Mouse (Mus musculus): ENCODE data around the gene Ankrd11.
A peak's percentile ranks its signal among the peaks of the same experiment; 100 is the strongest.

Gene Ankrd11

DNA sequence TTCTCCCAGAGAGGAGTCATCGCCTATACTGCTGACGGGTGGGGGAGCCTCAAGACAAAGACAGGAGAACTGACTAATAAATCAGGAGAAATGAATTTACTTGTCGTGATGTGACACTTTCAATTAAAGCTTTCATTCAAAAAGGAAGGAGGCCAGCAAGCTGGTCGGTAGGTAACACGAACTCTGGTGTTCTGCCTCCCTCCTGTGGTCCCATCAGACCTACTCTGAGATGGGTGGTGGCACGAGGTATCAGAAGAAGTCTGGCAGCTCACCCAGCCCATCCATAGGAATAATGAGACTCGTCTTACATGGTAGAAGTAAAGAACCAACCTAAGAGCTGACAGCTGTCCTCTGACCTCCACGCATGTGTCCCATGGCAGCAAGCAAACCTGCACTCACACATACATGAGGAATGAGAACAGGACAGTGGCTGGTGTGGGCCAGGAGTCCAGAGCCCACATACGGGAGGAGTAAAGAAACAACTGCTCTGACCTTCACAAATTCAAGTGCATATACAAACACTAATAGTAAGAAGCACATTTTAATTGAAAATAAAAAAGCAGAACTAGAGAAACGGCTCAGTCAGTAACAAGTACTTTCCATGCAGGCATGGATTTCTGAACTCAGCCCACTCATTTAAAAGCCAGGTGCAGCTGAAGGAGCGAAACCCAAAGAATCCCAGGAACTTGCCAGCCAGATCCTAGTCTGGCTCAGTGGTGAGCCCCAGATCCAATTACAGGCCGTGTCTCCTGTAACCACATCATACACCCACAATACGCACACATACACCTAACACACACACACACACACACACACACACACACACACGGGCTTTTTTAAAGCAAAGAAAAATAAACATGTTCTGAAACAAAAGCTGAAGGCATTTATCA lies 37.8 kb downstream of the Ankrd11 start:
- DNase-seq (ENCODE audit: low spot score) = no peak

DNA sequence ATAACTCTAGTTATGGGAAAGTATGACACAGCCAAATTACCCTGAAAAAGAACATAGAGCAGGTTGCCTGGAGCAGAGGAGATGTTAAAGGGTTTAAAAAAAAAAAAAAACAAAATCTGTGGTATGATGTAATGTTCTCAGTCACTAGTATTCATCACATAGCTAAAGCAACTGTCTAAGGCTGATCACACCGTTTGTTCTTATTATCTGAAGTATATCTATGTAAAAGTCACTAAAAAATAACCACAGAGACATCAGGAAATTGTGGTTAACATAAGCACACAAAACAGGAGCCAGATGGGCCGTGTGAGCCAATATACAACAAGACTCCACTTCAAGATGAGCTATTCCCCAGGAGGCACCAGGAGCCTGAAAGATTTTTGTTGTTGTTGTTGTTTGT lies 41.8 kb downstream of the Ankrd11 start:
- no peak for DNase-seq (ENCODE audit: low spot score)

- DNase-seq (ENCODE audit: low spot score) = no peak
Measured at GRCm38 (mm10) chr8:122997963-122998362, 44.1 kb downstream of the Ankrd11 start.

- DNase-seq (ENCODE audit: low spot score) = no peak
Measured at GRCm38 (mm10) chr8:122993740-122994139, 48.3 kb downstream of the Ankrd11 start.

GRCm38 (mm10) chr8:122993031-122993430 lies 49.0 kb downstream of the Ankrd11 start:
- DNase-seq (ENCODE audit: low spot score) = no peak

- DNase-seq (ENCODE audit: low spot score) = peak; percentile 13
Measured at GRCm38 (mm10) chr8:122992296-122992695, 49.8 kb downstream of the Ankrd11 start.

DNA sequence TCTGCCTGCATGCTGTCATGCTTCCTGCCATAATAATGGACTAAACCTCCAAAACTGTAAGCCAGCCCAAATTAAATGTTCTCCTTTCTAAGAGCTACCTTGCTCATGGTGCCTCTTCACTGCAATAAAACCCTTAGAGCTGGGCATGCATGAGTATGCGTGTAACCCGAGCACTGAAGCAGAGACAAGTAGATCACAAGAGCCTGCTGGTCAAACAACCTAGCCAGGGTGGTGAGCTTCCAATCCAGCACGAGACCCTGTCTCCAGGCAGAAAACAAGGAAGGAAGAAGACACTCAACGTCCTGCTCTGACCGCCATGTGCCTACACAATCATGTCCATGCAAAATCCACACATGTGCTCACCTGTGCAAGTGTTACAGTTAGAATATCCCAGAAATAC lies 50.7 kb downstream of the Ankrd11 start:
- no peak for DNase-seq (ENCODE audit: low spot score)

DNA sequence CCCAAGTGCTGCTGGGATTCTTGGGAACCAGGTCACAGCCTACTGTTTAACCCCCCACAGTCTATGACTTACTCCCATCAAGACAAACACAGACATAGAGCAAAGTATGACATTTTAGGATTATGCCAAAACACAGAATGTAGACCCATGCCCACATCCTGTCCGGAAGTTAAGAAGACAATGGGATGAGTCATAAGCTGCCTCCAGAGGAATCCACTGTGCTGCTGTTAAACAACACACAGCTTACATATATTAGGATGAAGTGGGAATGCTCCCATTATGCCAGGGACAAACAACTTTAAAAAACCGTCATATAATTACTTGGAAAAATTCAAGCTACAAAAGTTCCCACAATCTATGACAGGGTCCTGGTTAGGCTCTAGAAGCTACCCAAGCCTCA lies 52.1 kb downstream of the Ankrd11 start:
- no peak for DNase-seq (ENCODE audit: low spot score)

- DNase-seq (ENCODE audit: low spot score) = no peak
Measured at GRCm38 (mm10) chr8:122988955-122989354, 53.1 kb downstream of the Ankrd11 start.

DNA sequence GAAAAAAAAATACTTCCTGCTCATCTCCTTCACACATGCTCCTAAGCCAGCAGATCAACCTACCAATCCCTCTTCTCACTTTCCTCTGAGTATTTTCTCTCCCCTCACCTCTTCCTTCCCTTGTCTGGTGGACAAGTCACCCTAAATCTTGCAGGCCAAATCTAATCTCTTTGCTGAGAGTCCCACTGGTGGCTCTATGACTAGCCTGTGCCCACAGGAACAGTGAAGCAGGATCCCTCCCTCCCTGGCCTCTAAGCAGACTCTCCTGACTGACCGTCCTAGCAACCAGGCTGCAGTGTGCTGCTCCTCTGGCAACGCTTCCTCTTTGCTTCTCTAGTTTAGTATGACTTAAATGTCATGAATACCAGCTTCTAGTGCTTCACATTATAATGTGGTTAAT lies 54.8 kb downstream of the Ankrd11 start:
- no peak for DNase-seq (ENCODE audit: low spot score)

- no peak for DNase-seq (ENCODE audit: low spot score)
Measured at GRCm38 (mm10) chr8:122986501-122987184, 55.4 kb downstream of the Ankrd11 start.

DNA sequence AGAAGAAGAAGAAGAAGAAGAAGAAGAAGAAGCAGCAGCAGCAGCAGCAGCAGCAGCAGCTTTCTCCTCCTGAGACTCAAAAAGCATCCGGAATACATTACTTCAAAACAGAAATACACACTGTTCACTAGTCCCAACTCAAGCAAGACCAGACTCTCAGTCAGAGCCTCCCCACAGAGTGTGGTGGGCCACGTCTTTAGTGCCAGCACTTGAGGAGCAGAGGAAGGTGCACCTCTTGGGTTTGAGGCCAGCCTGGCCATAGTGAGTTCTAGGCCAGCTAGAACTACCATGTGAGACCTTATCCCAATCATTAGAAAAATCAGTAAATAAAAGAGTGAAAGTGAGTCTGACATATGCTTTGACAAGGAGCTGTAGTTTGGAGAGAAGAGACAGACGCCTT lies 57.9 kb downstream of the Ankrd11 start:
- DNase-seq (ENCODE audit: low spot score) = no peak

GRCm38 (mm10) chr8:122983178-122983942 lies 58.7 kb downstream of the Ankrd11 start:
- no peak for DNase-seq (ENCODE audit: low spot score)

GRCm38 (mm10) chr8:122981646-122982045 lies 60.4 kb downstream of the Ankrd11 start:
- DNase-seq (ENCODE audit: low spot score) = no peak

- DNase-seq (ENCODE audit: low spot score) = no peak
Measured at GRCm38 (mm10) chr8:122979865-122980509, 62.1 kb downstream of the Ankrd11 start.

DNA sequence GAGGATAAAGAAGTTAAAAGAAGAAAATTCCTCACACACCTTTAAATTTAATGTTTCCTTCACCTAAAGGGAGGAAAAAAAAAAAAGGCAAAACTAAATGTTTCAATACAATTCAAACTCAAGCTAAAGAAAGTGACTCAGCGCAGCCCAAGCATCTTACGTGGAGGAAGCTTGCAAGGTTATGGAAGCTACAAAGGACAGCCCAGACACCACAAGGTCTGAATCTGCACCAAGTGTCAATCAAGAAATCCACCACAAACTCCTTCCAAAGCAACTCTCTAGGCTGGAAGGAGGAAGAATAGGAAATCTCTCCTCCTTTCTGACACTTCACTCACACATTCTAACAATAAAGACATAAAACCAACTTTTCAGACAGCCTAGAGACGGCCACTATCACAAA lies 62.7 kb downstream of the Ankrd11 start:
- DNase-seq (ENCODE audit: low spot score) = no peak

DNA sequence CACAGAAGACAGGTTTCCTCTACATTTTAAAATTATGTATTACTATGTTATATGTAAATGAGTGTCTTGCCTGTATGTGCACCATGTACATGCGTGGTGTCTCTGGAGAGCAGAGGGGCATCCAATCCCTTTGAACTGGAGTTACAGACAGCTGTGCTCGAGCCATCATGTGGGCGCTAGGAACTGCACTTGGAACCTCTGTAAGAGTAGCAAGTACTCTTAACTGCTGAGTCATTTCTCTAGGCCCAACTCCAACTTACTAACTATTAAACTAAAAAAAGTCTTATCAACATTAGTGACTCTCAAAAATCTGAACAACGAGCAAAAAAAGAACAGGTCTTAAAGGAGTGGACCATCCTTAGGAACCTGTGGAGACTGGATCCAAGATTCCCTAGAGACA lies 66.0 kb downstream of the Ankrd11 start:
- DNase-seq (ENCODE audit: low spot score) = no peak

- no peak for DNase-seq (ENCODE audit: low spot score)
Measured at GRCm38 (mm10) chr8:122969964-122970620, 72.0 kb downstream of the Ankrd11 start.

DNA sequence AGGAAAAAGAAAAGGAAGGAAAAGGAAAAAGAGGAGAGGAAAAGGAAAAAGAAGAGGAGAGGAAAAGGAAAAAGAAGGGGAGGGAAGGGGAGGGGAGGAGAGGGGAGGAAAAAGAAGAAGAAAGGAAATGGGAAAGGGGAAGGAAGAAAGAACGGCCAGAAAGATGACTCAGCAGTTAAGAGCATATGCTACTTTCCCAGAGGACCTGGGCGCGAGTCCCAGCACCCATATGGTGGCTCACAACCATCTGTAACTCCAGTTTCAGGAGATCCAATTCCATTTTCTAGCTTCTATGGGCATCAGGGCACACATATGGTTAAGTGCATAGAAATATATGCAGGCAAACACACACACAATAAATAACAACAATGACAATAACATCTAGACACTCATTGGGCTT lies 73.9 kb downstream of the Ankrd11 start:
- no peak for DNase-seq (ENCODE audit: low spot score)

DNA sequence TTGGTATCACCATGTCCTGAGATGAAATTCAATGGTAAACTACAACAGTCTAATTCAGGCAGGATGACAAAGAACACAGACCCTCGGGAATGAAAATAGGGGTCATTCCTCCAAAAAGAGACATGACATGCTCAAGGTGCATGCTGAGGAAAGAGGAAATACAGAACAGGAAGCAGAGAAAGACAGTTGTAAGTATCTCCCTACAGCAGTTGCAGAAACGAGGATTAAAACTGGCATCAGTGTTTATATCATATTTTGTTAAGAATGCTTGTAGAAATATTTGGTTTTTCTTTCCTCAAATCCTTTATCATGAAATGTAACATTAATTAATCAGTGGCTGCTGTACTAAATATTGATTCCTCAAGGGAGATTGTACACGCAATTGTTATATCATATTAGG lies 75.4 kb downstream of the Ankrd11 start:
- no peak for DNase-seq (ENCODE audit: low spot score)

GRCm38 (mm10) chr8:122962046-122962445 lies 80.0 kb downstream of the Ankrd11 start:
- no peak for DNase-seq (ENCODE audit: low spot score)

GRCm38 (mm10) chr8:122961458-122961857 lies 80.6 kb downstream of the Ankrd11 start:
- DNase-seq (ENCODE audit: low spot score) = no peak

All from embryo, embryonic 10.5 days (tissue).